Mouse (Mus musculus): ENCODE measurements around the gene Ltb4r2. TPM values are rescaled to one million over a fixed set of nuclear protein-coding genes. Genes with fewer than 3 reads are reported as not detected.

The Ltb4r2 gene
- polyA plus RNA-seq, 1 experiment: 0.07 TPM

DNA sequence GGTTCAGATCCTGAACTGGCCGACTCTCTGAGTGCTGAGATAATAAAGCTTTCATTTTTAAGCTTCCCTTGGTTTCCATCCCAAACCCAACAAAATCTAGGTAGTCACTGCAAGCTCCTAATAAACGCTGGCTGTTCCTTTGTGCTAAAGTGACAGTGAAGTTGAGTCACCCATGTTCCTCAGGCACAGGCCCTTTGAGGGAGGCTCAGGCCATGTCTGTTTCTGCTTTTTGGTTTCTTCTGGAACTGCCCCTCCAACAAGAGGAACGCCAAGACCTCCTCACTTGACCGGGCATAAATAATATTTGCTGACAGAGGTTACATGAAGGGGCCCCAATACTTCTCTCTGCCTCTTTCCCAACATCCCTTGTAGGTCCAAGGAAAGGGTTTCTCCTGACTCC is 25.5 kb upstream of the Ltb4r2 start:
- H3K36me3 ChIP-seq (ENCODE audit: control insufficient read depth, insufficient read depth, low read length): no peaks in the 10 kb centered on the region
- H3K4me1 ChIP-seq (ENCODE audit: control insufficient read depth, insufficient read depth, low read length): peaks cover 9% of the 10 kb centered on the region
- TF ChIP-seq CTCF (IDR thresholded peaks at IDR 0.05; ENCODE audit: control insufficient read depth, insufficient read depth, insufficient replicate concordance, low read depth, low read length): no peak
- TF ChIP-seq POLR2A (IDR thresholded peaks at IDR 0.05; ENCODE audit: control insufficient read depth, low read depth, low read length): no peak
- H3K27ac ChIP-seq (ENCODE audit: control insufficient read depth, insufficient read depth, low read depth, low read length): no peak overlapping the region
- no peaks in the 10 kb centered on the region for H3K27me3 ChIP-seq (ENCODE audit: control insufficient read depth, insufficient read depth, low read length)
- no peak overlapping the region for H3K4me3 ChIP-seq (ENCODE audit: control insufficient read depth, low read depth, low read length)

DNA sequence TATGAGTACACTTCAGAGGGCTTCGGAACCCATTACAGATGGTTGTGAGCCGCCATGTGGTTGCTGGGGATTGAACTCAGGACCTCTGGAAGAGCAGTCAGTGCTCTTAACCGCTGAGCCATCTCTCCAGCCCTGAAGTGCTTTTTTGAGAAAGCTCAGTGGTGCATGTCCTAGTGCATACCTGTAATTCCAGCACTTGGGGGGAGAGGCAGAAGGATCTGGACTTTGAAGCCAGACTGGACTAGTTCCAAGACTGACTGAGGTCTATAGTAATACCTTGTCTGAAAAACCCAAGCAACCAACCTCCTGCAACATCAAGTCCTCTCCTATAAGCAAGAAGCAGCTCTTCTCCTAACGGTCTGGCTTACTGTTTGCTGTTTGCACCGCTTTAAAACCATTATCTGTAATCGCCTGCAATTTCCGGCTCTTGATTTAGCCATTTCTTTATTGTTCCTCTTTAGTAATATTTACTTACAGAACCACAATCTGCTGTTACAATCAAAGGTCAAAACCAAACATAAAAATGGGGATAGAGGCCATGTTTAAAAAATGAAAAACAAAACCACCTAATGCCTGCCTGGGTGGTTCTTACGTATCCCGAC is 24.0 kb upstream of the Ltb4r2 start:
- no peak for TF ChIP-seq CTCF (IDR thresholded peaks at IDR 0.05; ENCODE audit: control insufficient read depth, insufficient read depth, insufficient replicate concordance, low read depth, low read length)
- TF ChIP-seq POLR2A (IDR thresholded peaks at IDR 0.05; ENCODE audit: control insufficient read depth, low read depth, low read length): no peak

DNA sequence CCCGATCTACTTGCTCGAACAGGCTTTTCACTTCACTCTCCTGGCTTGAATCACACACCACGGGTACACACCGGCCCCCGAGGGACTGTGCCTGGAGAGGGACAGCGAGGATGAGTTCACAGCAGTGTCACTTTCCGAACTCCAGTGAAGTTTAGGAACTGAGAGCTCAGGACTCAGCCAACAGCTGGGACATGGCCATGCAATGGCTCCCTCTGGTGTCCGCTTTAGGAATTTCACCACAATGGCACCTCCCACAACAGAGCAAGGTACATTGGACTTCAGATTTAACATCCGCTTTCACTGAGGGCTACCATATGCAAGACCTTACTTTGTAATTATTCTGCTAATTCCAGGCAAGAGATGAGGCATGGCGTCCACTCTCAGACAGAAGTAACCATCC is 17.5 kb upstream of the Ltb4r2 start:
- TF ChIP-seq CTCF (IDR thresholded peaks at IDR 0.05; ENCODE audit: control insufficient read depth, insufficient read depth, insufficient replicate concordance, low read depth, low read length) (peak; percentile 94; the same call in 1 of the 2 replicates), POLR2A (IDR thresholded peaks at IDR 0.05; ENCODE audit: control insufficient read depth, low read depth, low read length) (no peak)
- Histone ChIP-seq H3K27ac (ENCODE audit: control insufficient read depth, insufficient read depth, low read depth, low read length) (no peak overlapping the region), H3K36me3 (ENCODE audit: control insufficient read depth, insufficient read depth, low read length) (no peaks in the 10 kb centered on the region; the same call in 1 of the 2 replicates), H3K4me1 (ENCODE audit: control insufficient read depth, insufficient read depth, low read length) (peaks cover 11% of the 10 kb centered on the region), H3K27me3 (ENCODE audit: control insufficient read depth, insufficient read depth, low read length) (no peaks in the 10 kb centered on the region), H3K4me3 (ENCODE audit: control insufficient read depth, low read depth, low read length) (no peak overlapping the region)

More for the DNA sequence above, 24.0 kb upstream of the Ltb4r2 start:
- H3K27me3 ChIP-seq (ENCODE audit: control insufficient read depth, insufficient read depth, low read length): no peaks in the 10 kb centered on the region
- H3K4me3 ChIP-seq (ENCODE audit: control insufficient read depth, low read depth, low read length): no peak overlapping the region
- H3K36me3 ChIP-seq (ENCODE audit: control insufficient read depth, insufficient read depth, low read length): no peaks in the 10 kb centered on the region
- H3K4me1 ChIP-seq (ENCODE audit: control insufficient read depth, insufficient read depth, low read length): peaks cover 9% of the 10 kb centered on the region
- no peak overlapping the region for H3K27ac ChIP-seq (ENCODE audit: control insufficient read depth, insufficient read depth, low read depth, low read length)

DNA sequence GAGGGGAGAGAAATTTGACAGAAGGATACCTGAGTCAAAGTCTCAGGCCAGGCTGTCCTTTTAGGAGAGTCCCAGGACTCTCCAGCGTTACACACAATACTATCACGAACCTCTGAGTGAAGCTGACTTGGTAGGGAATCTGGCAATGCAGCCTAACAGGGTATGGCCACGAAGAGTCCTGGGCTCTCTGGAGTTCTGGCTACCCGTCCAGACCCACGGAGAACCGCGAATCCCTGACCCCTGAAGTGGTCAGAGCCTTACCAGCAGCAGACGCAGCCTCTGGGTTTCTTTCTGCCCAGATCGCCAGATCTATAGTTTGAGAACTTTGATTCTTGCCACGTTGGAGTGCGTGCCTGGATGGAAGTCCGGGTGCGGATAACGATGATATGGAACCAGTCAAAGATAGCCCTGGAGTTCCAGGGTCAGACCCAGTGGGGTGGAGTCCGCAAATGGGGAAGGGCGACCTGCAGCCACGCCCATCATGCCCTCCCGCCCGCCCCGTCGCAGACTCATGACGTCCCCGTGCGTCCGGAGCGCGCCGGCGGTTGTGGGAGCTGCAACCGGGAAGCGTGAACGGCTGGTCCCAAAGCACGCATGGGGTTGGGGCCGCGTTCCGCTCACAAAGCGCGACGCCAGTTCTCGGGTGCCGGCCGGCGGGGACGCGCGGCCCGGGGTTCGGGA is 15.9 kb upstream of the Ltb4r2 start, which contains the start of the genes Dhrs1 and Nop9:
Gene Dhrs1, minus strand, starts transcription at position 511 of the 681 bp plus-strand sequence.
Gene Nop9, plus strand, starts transcription at position 514 of the 681 bp plus-strand sequence.
- Histone ChIP-seq H3K4me3 (ENCODE audit: control insufficient read depth, low read depth, low read length) (peak within 1 kb of the TSS; percentile 96), H3K27me3 (ENCODE audit: control insufficient read depth, insufficient read depth, low read length) (no peaks in the 10 kb centered on the region), H3K4me1 (ENCODE audit: control insufficient read depth, insufficient read depth, low read length) (peaks cover 11% of the 10 kb centered on the region), H3K36me3 (ENCODE audit: control insufficient read depth, insufficient read depth, low read length) (no peaks in the 10 kb centered on the region; the same call in 1 of the 2 replicates), H3K27ac (ENCODE audit: control insufficient read depth, insufficient read depth, low read depth, low read length) (peak within 1 kb of the TSS; percentile 86)
- TF ChIP-seq POLR2A (IDR thresholded peaks at IDR 0.05; ENCODE audit: control insufficient read depth, low read depth, low read length) (peak; percentile 56; the same call in 1 of the 2 replicates), CTCF (IDR thresholded peaks at IDR 0.05; ENCODE audit: control insufficient read depth, insufficient read depth, insufficient replicate concordance, low read depth, low read length) (no peak)

DNA sequence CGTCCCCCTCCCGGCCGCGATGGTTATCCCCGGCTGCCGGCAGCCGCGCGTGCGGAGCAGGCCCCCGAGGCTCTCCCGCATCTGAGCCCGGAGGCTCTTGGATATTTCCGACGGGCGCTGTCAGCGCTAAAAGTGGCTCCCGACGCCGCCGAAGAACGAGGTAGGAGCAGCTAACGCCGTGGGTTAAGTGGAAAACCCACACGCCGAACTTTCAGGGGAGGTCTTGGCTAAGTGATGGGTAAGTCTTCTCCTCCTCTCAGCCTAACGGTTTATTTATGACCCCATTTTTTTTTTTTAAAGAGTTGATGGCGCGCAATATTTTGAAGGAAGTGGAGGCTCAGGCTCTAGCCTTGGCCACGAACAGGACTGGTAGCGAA is 15.4 kb upstream of the Ltb4r2 start:
- TF ChIP-seq CTCF (IDR thresholded peaks at IDR 0.05; ENCODE audit: control insufficient read depth, insufficient read depth, insufficient replicate concordance, low read depth, low read length) (no peak), POLR2A (IDR thresholded peaks at IDR 0.05; ENCODE audit: control insufficient read depth, low read depth, low read length) (no peak)
- Histone ChIP-seq H3K27me3 (ENCODE audit: control insufficient read depth, insufficient read depth, low read length) (no peaks in the 10 kb centered on the region), H3K27ac (ENCODE audit: control insufficient read depth, insufficient read depth, low read depth, low read length) (peak overlapping the region; percentile 86), H3K4me1 (ENCODE audit: control insufficient read depth, insufficient read depth, low read length) (peaks cover 11% of the 10 kb centered on the region), H3K36me3 (ENCODE audit: control insufficient read depth, insufficient read depth, low read length) (no peaks in the 10 kb centered on the region; the same call in none of the 2 replicates), H3K4me3 (ENCODE audit: control insufficient read depth, low read depth, low read length) (peak overlapping the region; percentile 96)

DNA sequence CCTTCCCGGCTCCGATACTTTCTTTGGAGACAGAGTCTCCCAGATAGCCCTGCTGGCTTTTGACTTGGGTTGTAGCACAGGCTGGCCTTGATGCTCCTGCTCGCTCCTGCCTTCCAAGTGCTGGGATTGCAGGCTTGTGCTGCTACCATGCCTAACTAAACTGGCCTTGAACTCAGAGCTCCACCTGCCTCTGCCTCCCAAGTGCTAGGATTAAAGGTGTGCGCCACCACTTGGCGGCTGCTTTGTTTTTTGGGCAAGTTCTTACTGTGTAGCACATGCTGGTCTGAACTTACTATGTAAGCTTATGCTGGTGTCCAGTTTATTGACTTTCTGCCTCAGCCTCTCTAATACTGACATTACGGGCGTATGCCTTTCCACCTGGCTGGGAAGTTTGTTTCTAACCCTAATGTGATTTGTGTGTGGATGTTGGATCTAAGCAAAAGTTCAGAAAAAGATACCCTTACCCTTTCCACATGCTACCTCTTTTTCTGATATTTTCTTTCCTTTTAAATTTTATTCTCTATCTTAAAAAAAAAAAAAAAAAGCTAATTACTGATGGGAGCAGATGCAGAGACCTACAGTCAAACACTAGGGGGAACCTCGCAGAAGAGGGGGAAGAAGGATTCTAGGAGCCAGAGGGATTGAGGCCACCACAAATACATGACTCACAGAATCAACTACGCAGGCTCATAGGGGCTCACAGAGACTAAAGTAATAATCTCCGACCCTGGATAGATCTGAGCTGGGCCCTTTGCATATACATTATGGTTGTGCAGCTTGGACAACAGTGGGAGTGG is 14.0 kb upstream of the Ltb4r2 start:
- no peak overlapping the region for H3K27ac ChIP-seq (ENCODE audit: control insufficient read depth, insufficient read depth, low read depth, low read length)
- peak overlapping the region; percentile 96 for H3K4me3 ChIP-seq (ENCODE audit: control insufficient read depth, low read depth, low read length)
- peaks cover 11% of the 10 kb centered on the region for H3K4me1 ChIP-seq (ENCODE audit: control insufficient read depth, insufficient read depth, low read length)
- H3K36me3 ChIP-seq (ENCODE audit: control insufficient read depth, insufficient read depth, low read length): no peaks in the 10 kb centered on the region; the same call in none of the 2 replicates
- TF ChIP-seq POLR2A (IDR thresholded peaks at IDR 0.05; ENCODE audit: control insufficient read depth, low read depth, low read length) (no peak), CTCF (IDR thresholded peaks at IDR 0.05; ENCODE audit: control insufficient read depth, insufficient read depth, insufficient replicate concordance, low read depth, low read length) (no peak)
- H3K27me3 ChIP-seq (ENCODE audit: control insufficient read depth, insufficient read depth, low read length): no peaks in the 10 kb centered on the region

DNA sequence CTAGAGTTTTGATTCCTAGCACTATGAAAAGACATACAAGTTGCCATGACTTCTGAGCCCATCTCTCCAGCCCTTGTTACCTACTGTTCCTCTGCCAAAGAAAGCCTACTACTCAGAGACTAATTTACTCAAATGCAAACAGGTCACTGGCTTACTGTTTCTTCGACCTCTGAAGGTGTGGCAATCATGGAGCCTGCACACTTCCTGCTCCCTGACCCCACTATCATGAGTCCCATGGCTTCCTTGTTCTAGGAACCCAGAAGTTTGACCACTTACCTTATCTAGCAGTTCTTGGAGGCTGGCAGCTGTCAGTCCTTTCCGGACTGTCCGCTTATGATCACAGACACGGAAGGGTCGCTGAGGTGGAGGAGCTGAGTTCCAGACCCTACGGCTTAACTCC is 3.7 kb upstream of the Ltb4r2 start:
- TF ChIP-seq CTCF (IDR thresholded peaks at IDR 0.05; ENCODE audit: control insufficient read depth, insufficient read depth, insufficient replicate concordance, low read depth, low read length) (no peak), POLR2A (IDR thresholded peaks at IDR 0.05; ENCODE audit: control insufficient read depth, low read depth, low read length) (no peak)
- H3K4me3 ChIP-seq (ENCODE audit: control insufficient read depth, low read depth, low read length): no peak overlapping the region
- H3K27ac ChIP-seq (ENCODE audit: control insufficient read depth, insufficient read depth, low read depth, low read length): no peak overlapping the region
- no peaks in the 10 kb centered on the region for H3K27me3 ChIP-seq (ENCODE audit: control insufficient read depth, insufficient read depth, low read length)
- H3K36me3 ChIP-seq (ENCODE audit: control insufficient read depth, insufficient read depth, low read length): peaks cover 4% of the 10 kb centered on the region
- no peaks in the 10 kb centered on the region; the same call in none of the 2 replicates for H3K4me1 ChIP-seq (ENCODE audit: control insufficient read depth, insufficient read depth, low read length)
